Mouse (Mus musculus) left cerebral cortex, postnatal 10 days (tissue): ENCODE measurements around the gene Sost. TPM values are rescaled to one million over a fixed set of nuclear protein-coding genes. Genes with fewer than 3 reads are reported as not detected.

Experiments used
- DNase-seq, 2 experiments: peaks; one replicate each; pipeline ENCODE4 v3.0.0; 2021 to 2022; ENCODE audit warnings: low spot score in 2 of 2, mixed read lengths in 1 of 2; ENCODE audit errors: extremely low spot score in 1 of 2
- intact Hi-C: fragments of 180-260 bp; cut with DNase I; formaldehyde crosslinking; loops from one replicate; pipeline ENCODE4 v1.15.1; 2025
- total RNA-seq, 2 experiments: library from RNA; stranded (reverse); gene quantifications; 2 replicates each; pipeline ENCODE4 v1.2.3; 2021

Sost gene
- total RNA-seq, 2 experiments from 2014 or later, result not detected

DNA sequence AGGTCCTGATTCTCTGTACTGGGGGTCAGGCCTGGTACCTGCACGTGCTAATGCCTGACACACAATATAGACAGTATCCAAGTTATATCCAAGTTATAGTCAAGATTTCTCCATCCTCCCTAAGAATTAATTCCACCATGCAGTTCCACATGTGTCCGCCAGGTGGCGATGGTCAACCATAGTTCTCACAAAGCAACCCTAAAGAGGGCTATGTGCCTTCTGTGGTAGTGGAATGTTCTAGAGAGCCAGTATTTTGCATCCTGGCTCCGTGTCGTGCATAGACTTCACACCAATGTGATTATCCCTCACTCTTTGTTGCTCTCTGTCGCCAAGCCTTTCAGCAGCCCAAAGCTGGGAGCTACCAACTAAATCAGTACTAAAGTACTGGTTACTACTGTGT lies 47.2 kb downstream of the Sost start:
- DNase-seq, result peak; percentile 77 to 87
- intact Hi-C loops, result no loop called here

DNA sequence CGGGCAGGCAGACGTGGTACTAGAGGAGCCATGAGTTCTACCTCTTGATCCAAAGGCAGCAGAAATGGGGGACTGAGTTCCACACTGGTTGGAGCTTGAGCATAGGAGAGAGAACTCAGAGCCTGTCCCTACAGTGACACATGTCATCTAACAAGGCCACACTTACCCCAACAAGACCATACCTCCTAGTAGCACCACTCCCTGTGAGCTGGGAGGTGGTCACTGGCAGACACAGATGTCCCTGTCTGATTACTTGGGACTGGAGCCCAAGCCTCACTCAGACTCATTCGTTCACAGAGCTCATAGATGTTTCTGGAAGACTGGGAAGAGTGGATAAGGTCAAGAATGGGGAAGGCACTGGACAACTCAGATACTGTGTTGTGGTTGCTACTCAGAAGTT lies 48.2 kb downstream of the Sost start:
- DNase-seq, result no peak
- intact Hi-C loops, result no loop called here

DNA sequence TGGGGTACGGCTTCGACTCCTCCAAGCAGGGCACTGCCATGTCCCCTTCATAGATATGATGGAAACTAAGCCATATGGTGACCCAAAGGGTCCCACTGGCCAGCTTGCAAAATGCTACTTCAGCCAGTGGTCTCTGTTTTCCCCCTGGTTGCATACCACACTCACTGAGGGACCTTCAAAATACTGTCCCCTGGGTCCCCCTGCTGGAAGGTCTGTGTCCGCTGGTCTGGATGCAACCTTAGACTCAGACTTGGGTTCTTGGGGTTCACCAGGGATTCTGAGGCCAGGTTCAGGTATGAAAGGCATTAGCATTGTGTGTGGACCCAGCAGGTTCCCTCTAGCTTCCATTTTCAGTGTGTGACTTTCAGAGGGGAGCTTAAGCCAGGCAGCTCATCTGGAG lies 50.0 kb downstream of the Sost start:
- DNase-seq, result no peak
- intact Hi-C loops, result no loop called here

DNA sequence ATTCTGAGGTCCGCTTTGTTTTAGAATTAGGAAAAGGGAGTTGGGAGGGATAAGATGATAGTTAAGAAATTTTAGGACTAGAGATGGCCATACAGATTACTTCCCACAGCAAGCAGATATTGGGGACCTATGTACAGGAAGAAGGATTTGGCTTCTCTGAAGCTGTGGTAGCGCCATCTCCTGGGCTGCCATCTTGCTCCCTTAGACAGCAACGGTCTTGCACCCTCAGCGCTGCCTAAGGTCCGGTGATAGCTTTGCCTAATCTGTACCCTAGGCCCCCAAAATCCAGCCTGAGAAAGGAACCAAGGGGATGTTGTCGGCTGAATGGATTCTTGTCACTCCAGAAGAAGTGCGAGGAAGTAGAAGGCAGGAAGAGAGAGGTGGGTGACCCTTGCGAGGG lies 53.2 kb downstream of the Sost start:
- intact Hi-C loops, result loop anchor here (5.0 kb wide), 1 partner anchor 146 kb away; no protein-coding TSS in a partner anchor
- DNase-seq, result no peak

Other genes with a start within 250 kb of the Sost start
- gene Dhx8, start 234.1 kb downstream of the Sost start, total RNA-seq, result 10 to 100 TPM; 32.8 to 34.5 TPM
- 10 to 100 TPM; 20.3 to 20.9 TPM for gene Etv4, start 181.6 kb downstream of the Sost start, total RNA-seq
- 1 to 10 TPM; 3.1 to 3.3 TPM for gene Meox1, start 72.6 kb downstream of the Sost start, total RNA-seq
- gene Cfap97d1, start 17.3 kb upstream of the Sost start, total RNA-seq, result not detected
- 100 to 1,000 TPM; 138 to 142 TPM for gene Dusp3, start 20.0 kb upstream of the Sost start, total RNA-seq
- 10 to 100 TPM; 34.1 to 36.3 TPM for gene Mpp3, start 61.4 kb upstream of the Sost start, total RNA-seq
- gene Cd300lg, start 74.5 kb upstream of the Sost start, total RNA-seq, result not detected
- gene Mpp2, start 121.5 kb upstream of the Sost start, total RNA-seq, result 100 to 1,000 TPM; 103 to 107 TPM
- gene Ppy, start 134.3 kb upstream of the Sost start, total RNA-seq, result not detected
- gene Pyy, start 140.8 kb upstream of the Sost start, total RNA-seq, result not detected
- under 1 TPM in 1 of 2 experiments, not detected in 1; 0.20 TPM for gene Nags, start 178.5 kb upstream of the Sost start, total RNA-seq
- 10 to 100 TPM; 24.3 to 24.4 TPM for gene Tmem101, start 189.4 kb upstream of the Sost start, total RNA-seq
- 10 to 100 TPM; 67.6 to 72.3 TPM for gene Lsm12, start 218.3 kb upstream of the Sost start, total RNA-seq
- gene G6pc3, start 222.6 kb upstream of the Sost start, total RNA-seq, result 10 to 100 TPM; 43.8 to 45.0 TPM